Comparison of ENCODE assay signal across 20 mouse cellular contexts in the genomic region with DNA sequence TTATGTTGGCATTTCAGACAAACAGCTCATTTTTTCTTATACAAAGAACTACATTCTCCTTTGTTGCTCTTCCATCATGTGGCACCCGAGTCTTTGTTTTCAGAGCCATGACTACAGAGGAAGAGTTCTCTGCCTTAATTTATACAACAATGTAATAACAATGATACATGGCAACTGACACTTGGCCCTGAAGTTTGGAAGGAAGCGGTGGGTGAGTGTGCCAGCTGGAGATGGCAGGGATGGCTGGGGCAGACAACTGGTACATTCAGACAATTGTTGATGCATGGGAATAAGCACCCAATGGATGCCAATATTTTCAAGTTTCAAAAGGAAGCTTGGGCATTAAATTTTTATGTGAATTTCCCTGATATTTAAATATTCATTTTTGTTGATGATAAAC.
DNase-seq lines count a peak whose midpoint lies in the region; ATAC-seq lines count a peak whose summit lies in the region.
"Had no signal": no experiment of that assay in that cellular context is flagged by ENCODE, and none has a peak within 500 bp of the region (broad histone marks: within the 10 kb centered on the region; RNA-seq: fewer than 3 reads in every experiment).

No protein-coding gene starts in this region.

- DNase-seq in frontal cortex, postnatal 25 days (ENCODE audit: low spot score in 2 of 2): no peak
- peak; percentile 5 to 59 for DNase-seq in layer of hippocampus, postnatal 14 days (ENCODE audit: low spot score in 2 of 2)
- no peak for DNase-seq in layer of hippocampus, adult 9-11 months
- peak; percentile 54 for DNase-seq in brain, adult 2 months (ENCODE audit: low read depth, low spot score)
- peak; percentile 5 for DNase-seq in telencephalon, adult 2 months (ENCODE audit: low read depth, low spot score)
- no peak for DNase-seq in natural killer cell, adult 2 months (ENCODE audit: low spot score in 2 of 2)
- DNase-seq: adrenal gland, adult 8-10 months; adrenal gland, postnatal 25 days; cerebellum, adult 11 months; cerebellum, adult 2 months; gastrocnemius, postnatal 25 days; heart, adult 18-20 months; heart, postnatal 10 days; heart, postnatal 36 days had no signal

- peak; percentile 20; the same call in 1 of the 2 replicates for ATAC-seq in frontal cortex, adult (ENCODE audit: low TSS enrichment)
- ATAC-seq: activated CD4-positive, CD25-positive, alpha-beta regulatory T cell, adult 4 months; CD4-positive, CD25-positive, alpha-beta regulatory T cell, adult 4 months; forebrain, embryonic 14.5 days; hindbrain, embryonic 16.5 days; intestine, embryonic 15.5 days had no signal

Comparison
In these comparisons a context has a peak if more than half of its experiments do, and no peak if none do; other contexts are left out.
1. DNase-seq: peak in layer of hippocampus, postnatal 14 days (2 of 2), brain, adult 2 months (single experiment) and telencephalon, adult 2 months (single experiment); none in frontal cortex, postnatal 25 days (0 of 2), layer of hippocampus, adult 9-11 months (single experiment) and natural killer cell, adult 2 months (0 of 2).